Mouse (Mus musculus): ENCODE measurements around the gene Trim72.
"Not testable (repeated sequence)": the region's sequence is repeated elsewhere in the genome, so short reads cannot be mapped to it uniquely, and the experiment has no call there.

Trim72 gene

DNA sequence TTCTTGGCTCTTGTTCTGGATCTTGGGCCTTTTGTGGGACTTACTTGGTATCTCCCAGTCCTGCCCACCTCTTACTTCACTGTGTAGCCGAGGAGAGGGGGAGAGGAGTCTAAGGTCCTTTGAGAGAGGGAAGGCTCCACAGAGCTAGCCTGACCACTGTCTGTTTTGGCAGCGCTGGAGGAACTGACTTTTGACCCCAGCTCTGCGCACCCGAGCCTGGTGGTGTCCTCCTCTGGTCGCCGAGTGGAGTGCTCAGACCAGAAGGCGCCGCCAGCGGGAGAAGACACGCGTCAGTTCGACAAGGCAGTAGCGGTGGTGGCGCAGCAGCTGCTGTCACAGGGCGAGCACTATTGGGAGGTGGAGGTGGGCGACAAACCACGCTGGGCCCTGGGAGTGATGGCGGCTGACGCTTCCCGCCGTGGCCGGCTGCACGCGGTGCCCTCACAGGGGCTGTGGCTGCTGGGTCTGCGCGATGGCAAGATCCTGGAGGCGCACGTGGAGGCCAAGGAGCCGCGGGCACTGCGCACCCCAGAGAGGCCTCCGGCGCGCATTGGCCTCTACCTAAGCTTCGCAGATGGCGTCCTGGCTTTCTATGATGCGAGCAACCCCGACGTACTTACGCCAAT lies 6.1 kb downstream of the Trim72 start:
- DNase-seq, result no peak

GRCm38 (mm10) chr7:128012136-128012780 lies 8.5 kb downstream of the Trim72 start:
- no peak for DNase-seq

GRCm38 (mm10) chr7:128013116-128013515 lies 9.4 kb downstream of the Trim72 start:
- DNase-seq, result no peak

- not testable (repeated sequence) for DNase-seq
Observed at GRCm38 (mm10) chr7:128016134-128016533, 12.4 kb downstream of the Trim72 start.

DNA sequence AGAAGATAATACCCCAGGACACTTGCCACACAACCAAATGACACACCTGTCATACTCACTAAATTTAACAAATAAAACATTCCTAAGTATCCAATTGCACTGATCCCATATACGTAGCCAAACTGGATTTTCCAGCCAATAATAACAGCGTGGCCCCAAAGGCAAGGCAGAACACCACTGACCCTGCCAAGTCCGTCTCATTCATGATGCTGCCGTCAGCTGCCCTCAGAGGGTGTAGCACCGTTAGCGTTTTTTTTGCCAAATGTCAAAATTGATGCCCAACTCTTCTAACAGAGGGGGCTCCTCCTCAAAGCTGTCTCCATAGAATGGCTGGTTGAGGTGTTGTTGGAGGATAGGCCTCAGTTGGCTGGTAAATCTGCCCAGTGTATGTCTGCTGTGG lies 12.9 kb downstream of the Trim72 start:
- DNase-seq, result no peak

- no peak for DNase-seq
Observed at GRCm38 (mm10) chr7:128018275-128018674, 14.5 kb downstream of the Trim72 start.

- DNase-seq, result no peak
Observed at GRCm38 (mm10) chr7:128019187-128019586, 15.4 kb downstream of the Trim72 start.

DNA sequence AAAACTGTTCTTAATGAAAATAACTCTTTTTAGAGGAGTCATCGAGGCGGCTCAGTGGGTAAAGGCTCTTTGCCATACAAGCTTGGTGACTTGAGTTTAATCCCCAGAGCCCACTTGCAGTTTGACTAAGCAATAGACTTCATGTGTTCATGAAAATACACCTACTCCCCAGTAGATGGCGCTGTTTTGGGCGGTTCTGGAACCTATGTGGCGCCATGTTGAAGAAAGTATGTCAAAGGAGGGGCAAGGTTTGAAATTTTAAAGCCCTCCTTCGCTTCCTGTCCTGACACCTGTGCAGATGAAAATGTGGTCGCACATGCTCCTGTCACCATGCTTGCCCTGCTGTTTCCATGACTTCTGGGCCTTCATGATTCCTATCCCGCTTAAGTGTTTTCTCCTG lies 19.2 kb downstream of the Trim72 start:
- DNase-seq, result peak; percentile 53 to 59

DNA sequence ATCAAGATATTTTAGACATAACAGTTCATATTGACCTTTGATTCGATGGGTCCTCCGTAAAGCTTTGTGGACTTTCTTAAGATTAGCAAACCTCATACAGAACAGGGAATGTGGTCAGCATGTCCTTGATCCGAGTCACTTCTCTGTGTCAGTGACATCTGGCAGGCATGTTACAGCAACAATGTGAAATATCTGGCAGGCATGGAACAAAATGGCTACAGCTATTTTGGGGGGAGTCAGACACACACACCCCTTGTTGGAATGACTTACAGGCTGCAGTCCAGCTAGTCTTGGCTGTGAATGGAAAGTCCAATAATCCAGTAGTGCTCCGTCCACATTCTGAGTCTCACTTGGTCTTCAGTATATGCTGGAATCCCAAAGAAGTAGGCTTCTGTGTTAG lies 19.8 kb downstream of the Trim72 start:
- DNase-seq, result no peak

DNA sequence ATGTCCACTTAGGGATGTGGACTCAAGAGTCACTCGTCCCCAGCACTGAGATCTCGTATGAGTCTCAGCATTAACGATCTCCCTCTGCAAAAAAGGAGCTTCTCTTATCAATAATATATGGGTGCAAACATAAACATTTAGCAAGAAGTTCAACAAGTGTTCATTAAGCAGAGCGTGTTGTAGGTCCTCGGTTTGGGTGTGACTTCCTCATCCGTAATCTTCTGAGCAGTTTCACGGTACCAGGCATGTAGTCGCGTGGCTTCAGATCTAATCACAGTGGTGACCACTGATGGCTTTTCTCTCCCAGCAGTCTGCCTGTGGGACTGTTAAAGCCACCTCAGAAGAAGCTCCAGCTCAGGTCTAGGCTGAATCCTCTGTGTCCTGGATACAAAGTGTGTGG lies 20.6 kb downstream of the Trim72 start:
- DNase-seq, result no peak

- DNase-seq, result no peak
Observed at GRCm38 (mm10) chr7:128024932-128025331, 21.2 kb downstream of the Trim72 start.

DNA sequence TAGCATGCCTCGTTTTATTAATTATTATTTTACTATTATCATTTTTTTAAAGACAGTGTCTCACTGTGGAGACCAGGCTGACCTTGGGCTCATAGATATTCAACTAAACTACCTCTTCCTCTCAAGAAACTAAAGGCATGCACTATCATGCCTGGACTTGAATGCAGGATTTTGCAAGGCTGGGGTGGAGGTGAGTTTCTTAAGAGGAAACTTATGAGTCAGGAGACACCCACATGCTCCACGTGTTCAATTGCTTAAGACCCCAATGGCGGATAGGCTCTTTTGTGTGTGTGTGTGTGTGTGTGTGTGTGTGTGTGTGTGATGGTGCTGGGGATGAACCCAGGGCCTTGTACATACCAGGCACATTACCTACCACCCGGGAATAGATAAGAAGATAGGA lies 21.6 kb downstream of the Trim72 start:
- no peak for DNase-seq

GRCm38 (mm10) chr7:128031403-128031976 lies 27.7 kb downstream of the Trim72 start:
- no peak for DNase-seq

GRCm38 (mm10) chr7:128032290-128032988 lies 28.7 kb downstream of the Trim72 start:
- no peak for DNase-seq

DNA sequence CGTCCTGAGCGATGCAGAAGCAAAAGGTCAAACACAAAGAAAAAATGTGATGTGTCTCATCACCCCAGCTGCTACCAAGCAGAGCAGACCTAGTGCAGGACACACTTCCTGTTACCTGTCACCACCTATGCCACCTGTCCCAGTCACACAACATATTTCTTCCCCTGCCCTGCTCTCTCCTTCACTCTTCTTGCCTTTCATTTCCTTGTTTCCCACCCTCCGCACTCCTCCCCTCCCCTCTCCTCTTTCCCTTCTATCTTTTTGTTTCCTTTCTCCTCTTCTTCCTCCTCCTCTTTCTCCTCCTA lies 29.2 kb downstream of the Trim72 start:
- DNase-seq, result no peak

GRCm38 (mm10) chr7:128033616-128034015 lies 29.9 kb downstream of the Trim72 start:
- DNase-seq, result no peak

- not testable (repeated sequence) for DNase-seq
Observed at GRCm38 (mm10) chr7:128042161-128042820, 38.5 kb downstream of the Trim72 start.

GRCm38 (mm10) chr7:128044142-128044785 lies 40.5 kb downstream of the Trim72 start:
- peak in 1 of 2 experiments; percentile 24 for DNase-seq

GRCm38 (mm10) chr7:128045640-128046039 lies 41.9 kb downstream of the Trim72 start:
- no peak for DNase-seq

GRCm38 (mm10) chr7:128048819-128049218 lies 45.1 kb downstream of the Trim72 start:
- DNase-seq, result peak; percentile 59 to 61

DNA sequence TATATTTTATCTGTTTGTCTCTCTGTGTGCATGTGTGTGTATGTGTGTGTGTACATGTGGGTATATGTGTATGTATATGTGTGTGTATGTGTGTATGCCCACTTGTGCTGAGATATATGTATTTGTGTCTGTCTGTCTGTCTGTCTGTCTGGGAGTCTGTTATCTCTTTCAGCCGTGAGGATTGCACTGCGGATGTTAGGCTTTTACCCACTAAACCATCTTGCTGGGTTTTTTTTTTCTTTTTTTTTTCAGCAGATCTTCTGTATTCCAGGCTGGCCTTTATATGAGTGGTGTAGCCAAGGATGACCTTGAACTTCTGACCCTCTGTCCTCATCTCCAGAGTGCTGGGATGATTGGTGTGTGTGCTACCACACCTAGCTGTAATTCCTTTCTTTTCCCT lies 45.5 kb downstream of the Trim72 start:
- no peak for DNase-seq

GRCm38 (mm10) chr7:128050739-128051138 lies 47.0 kb downstream of the Trim72 start:
- peak; percentile 49 to 53 for DNase-seq

DNA sequence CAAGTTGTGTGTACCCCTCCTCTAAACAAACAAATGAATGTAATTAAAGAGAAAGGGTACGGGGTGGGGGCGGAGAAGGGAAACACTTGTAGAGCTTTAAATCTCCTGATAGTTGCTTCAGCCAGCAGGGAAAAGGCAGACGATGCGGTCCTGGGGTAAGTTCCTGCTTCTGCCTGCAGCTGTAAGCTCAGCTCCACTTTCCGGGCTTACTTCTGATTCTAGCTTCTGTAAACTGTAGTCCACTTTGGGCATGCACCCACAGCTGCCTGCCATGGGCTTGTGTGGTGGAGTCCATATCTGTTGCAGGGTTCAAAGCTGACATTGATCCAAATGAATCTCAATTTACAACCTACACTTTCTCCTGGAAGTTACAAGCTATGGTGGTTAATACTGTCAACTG lies 49.3 kb downstream of the Trim72 start:
- DNase-seq, result no peak

Measured in B cell, adult 2 months (primary cell).